Mouse (Mus musculus): ENCODE data around the gene Gnai2. TPM values are rescaled to one million over a fixed set of nuclear protein-coding genes. Genes with fewer than 3 reads are reported as not detected.

The Gnai2 gene
- total RNA-seq, 2 experiments from 2014 or later = 307 to 340 TPM

DNA sequence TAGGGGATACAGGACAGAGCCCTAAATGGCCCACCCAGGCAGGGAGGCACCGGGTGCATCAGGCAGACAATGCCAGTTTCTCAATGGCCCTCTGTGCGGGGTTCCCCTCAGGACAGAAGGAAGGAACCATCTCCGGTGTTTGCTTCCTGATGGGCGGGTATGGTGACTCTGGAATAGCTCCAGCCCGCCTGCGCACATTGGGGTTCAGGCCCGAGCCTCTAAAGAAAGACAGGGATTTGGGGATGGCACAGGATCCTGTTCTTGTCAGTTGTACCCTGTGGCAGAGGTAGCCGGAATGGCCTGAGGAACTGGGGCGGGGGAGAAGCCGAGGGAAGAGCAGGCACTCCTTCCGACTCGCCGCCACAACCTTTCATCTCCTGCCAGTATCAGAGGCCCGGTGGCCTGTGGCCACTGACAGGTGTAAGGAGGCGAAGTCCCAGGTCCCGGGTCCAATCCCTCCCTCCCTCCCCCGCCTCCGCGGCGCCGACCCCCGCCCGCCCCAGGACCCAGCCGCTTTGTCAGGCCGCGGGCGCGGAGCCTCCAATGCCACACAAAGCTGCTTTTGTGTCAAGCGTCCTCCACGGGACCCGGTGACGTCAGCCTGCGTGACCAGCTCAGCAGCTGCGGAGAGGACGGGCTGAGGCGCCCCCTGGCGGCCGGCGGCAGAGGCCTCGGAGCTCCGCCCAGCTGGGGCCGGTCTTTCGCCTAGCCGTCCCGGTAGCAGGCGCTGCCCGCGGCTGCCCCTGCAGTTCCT is 22.8 kb downstream of the Gnai2 start:
- DNase-seq (ENCODE audit: low spot score in 2 of 2) = peak; percentile 99 to 100

DNA sequence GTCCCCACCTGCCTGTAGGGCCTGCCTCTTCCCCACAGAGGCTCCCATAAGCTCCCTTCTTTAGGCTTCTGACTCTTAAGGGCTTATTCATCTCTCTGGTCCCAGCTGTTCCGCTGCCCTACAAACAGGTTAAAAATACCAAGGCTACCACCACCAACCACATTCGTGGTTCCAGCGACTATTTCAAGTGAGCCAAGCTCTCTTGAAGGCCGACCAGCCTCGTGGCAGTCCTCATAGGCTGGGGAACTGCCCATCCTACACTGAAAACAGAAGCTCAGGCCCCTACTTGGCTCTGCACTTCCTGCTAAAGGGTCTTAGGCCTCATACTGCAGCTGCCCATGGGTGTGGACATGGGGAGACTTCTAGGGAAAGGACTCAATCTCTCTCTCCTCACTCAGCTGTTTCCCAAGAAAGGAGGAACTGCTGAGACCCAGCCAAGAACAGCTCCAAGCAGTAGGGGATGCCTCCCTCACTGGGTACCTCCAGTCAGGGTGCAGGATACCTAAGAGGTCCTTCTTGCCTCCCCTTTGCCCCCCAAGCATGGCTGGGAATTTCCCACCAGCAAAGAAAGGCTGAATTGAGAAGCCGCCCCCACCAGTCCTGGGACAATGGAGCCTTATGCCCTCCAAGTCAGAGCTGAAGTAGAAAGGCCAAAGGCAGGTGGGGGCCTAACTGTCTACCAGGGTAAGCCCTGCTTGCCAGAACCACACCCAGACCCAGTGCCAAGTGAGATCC is 23.5 kb downstream of the Gnai2 start:
- DNase-seq (ENCODE audit: low spot score in 2 of 2) = no peak

DNA sequence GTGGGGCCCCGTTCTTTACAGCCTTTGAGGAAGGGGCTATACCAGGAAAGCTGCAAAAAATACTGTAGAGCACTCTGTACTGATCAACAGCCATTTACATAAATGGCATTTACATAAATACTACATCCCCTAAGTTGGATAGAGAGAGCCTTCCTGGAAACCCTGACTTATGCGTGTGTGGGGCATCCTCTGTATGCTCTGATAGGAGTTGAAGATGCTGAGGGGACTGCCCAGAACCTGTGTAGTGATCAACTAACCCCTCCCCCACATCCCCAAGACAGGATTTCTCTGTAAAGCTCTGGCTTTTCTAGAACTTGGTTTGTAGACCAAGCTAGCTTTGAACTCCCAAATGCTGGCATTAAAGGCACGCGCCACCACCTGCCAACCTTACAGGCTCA is 25.7 kb downstream of the Gnai2 start:
- DNase-seq (ENCODE audit: low spot score in 2 of 2) = no peak

DNA sequence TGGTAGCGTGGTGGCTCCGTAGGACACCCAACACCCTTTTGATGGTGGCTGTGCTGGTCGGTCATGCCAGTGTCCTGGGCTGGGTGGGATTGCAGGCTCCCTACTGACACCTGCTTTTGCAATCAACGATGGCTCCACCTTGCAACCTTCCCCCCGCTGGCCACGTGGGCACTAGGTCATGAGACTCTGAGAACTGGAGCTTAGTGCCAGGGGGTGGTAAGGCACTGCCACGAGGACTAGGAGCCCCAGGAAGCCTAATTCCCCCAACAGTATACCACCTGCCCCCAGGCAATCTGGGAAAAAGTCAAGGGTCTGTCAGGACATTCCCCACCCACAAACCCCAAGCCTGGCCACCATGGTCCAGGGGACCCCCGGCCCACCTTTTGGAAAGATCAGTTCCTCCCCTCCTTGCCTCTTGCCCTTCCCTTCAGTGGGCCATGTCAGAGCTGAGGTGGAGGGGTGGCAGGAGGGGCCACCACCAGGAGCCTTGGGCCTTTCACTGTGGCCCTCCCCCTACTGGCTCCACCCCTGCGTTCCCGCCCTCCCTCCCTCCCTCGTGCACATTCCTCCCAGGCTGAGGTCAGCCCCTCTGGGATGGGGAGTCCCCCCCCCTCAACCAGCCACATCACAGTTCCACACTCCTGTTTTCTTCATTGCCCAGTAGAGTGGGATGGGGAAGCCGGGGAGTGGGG is 26.3 kb downstream of the Gnai2 start, which contains the start of gene Sema3b:
Gene Sema3b (minus strand): TSS at position 489 of the 692 bp plus-strand sequence.
- DNase-seq (ENCODE audit: low spot score in 2 of 2) = peak in 1 of 2 experiments; percentile 60

DNA sequence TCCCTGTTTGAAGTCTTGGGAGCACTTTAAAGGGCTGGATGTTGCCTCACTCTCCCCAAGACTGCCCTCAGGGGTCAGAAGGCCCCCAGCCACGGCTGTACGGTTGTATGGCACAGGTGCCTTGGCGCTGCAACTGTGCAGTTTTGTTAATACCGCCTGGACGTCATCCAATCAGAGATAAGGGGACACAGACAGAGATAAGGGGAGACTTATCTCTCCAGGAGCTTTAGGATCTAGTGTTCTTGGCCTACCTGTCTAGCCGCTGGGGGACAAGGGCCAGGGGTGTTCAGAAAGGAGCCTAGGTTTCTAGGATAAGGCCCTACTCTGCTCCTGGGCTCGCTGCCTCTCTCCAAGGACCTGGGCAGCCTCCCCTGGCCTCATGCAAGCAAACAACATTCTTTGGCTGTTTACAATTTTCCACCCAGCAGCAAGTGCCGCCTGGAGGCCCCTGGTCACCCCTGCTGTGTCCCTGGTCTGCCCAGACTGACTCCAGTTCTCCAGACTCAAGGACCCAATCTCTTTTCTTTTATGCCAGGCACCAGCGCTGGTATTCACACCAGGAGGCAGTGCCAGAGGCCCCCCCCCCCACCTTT is 27.4 kb downstream of the Gnai2 start:
- DNase-seq (ENCODE audit: low spot score in 2 of 2) = no peak

DNA sequence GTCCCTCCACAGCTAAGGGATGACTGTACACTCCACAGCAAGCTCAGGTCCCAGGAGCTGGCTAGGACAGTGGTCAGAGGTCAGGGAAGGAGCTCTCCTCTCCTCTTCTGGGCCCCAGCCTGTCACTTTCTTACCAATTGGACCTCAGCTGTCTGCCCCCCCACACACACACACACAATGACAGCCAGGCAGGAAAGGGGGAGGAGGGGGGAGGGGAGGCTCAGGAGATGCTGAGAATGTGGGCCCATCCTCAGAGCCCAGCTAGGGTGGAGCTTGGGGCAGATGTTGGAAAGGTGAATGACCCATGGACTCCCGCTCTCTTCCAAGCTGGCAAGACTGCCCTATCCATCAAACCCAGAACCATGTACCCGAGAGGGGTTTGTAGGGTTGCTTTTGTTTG is 28.1 kb downstream of the Gnai2 start:
- DNase-seq (ENCODE audit: low spot score in 2 of 2) = no peak

DNA sequence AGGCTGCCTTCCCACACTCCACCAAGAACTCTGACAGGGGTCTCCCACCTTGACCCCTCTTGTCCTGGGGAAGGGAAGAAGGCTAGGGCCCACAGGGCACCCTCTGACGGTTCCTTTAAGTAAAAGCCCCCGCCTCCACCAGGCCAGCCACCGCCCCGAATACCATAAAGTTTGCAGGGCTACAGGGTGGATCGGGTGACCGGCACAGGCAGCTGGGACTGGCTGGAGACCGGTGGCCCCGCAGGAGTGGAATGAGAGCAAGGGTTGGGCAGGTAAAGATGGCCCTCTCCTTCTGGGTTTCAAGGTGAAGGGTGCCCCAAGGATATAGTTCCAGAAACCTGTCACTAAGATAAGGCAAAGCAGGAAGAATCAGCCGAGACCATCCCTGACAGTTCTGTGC is 28.6 kb downstream of the Gnai2 start:
- DNase-seq (ENCODE audit: low spot score in 2 of 2) = peak in 1 of 2 experiments; percentile 56

DNA sequence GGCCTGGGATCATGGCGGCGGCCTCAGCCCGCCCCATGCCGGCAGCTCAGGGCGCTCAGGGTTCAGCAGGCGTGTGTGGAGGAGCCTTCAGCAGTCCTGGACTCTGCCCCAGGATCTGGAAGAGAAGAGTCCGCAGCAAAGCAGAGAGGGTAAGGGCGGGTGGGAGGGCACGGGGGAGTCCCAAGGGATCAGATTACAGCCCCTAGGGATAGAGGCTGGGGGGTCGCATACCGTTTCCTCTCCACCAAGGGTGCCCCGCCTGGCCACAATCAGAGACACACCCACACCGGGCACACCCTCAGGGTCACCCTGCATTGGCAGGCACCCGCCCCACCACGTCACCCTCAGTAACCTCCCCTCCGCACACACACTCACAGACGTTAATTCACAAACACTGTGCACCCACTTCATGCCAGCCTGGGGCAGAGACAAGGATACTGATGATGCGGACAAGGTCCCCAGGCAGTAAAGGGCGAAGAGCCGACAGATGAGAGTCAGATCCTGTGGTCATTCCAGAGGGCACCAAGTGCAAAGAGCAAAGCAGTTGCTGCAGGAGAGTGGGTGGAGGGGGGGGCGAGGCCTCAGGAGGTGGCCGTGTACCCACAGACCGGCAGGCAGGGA is 30.0 kb downstream of the Gnai2 start:
- DNase-seq (ENCODE audit: low spot score in 2 of 2) = no peak

DNA sequence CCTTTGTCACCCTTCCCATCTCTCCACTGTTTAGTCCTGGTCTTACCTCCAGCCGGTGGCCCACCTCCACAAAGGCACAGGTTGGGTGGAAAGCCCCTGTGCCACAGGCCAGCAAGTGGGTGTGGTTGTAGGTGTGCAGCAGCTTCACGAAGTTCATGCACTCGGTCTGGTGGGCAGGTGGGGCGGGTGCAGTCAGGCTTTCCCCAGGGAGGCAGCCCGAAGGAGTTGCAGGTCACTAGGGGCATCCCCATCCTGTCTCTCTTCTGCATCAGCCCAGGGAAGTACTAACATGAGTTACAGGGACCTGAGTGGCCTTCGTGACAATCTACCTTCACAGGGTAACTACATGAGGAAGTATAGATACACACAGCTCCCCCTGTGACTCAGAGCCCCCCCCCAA is 31.9 kb downstream of the Gnai2 start:
- DNase-seq (ENCODE audit: low spot score in 2 of 2) = no peak

DNA sequence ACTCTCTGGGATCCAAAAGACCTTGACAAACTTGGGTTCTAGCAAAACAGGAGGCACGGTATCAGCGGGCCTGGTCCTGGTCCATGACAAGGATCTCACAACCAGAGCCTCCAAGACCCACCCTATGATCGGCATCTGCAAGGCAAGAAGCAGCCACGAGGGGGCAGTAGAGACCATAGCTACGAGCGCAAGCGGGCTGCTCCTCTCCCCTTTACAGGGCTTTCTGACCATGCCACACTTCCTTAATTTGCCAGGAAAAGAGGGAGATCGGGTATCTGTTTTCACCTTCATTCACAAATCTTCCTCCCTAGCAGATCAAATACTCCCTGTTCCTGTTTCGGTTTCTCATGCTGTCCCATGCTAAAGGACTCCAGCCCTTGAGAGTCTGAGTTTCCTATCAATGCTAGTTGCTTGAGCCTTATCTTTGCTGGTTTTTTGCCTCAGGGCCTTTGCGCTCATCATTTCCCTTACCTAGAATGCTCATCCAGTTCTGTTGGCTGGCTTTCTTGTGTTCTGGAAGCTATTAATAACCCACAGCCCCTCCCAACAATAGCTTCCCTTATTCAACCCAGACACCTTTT is 33.0 kb downstream of the Gnai2 start:
- DNase-seq (ENCODE audit: low spot score in 2 of 2) = peak; percentile 93 to 94

DNA sequence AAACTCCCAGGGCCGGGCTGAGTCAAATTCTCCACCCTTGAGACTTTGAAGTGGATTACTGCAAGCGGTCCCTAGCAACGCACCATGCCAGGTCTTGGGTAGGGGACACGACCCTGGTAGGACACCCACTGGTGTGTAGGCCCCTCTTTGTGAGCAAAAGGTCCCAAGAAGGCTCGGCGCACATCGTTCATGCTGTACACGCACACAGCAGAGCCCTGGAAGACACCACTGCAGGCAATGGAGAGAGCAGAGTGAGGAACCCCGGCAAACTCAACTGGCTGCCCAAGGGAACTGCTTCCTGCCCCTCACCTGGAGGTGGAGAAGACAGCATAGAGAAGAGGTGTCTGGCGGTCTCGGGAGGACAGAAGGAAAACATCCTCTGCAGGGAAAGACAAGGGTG is 33.9 kb downstream of the Gnai2 start:
- DNase-seq (ENCODE audit: low spot score in 2 of 2) = no peak

DNA sequence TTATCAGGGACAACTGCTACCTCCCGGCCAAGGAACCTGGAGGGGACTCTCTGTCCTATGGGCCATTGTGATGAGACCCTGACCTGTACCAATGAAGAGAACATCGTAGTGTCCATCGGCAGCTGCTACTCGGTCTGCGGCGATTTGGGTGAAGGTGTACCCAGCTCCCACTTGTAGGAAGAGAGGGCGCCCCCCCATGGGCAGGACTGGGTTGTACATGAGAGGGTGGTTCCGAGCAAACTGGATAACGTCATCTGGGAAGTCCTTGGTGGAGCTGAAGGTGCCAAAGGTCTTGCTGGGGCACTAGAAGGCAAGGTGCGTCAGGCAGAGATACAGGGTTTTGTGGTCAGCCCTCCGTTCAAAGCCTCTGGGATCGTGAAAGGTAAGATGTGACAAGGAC is 34.4 kb downstream of the Gnai2 start:
- no peak for DNase-seq (ENCODE audit: low spot score in 2 of 2)

DNA sequence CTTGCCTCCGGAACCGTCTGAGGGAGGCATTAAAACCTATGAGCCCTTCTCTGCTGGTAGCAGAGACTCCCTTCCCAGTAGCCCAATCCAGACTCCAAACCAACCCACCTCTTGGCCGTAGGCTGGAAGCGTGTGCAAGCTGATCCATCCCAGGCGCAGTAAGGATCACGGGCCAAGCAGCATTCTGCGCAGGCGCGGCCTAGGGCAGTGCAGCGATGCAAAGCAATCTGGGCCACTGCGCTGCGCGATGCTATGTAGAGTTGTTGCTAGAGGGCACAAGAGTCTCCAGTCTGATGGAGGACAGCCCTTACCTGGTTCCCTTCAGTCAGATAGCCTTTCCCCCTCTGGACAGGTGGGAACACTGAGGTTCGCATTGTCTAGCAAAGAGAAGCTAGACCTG is 35.3 kb downstream of the Gnai2 start:
- no peak for DNase-seq (ENCODE audit: low spot score in 2 of 2)

DNA sequence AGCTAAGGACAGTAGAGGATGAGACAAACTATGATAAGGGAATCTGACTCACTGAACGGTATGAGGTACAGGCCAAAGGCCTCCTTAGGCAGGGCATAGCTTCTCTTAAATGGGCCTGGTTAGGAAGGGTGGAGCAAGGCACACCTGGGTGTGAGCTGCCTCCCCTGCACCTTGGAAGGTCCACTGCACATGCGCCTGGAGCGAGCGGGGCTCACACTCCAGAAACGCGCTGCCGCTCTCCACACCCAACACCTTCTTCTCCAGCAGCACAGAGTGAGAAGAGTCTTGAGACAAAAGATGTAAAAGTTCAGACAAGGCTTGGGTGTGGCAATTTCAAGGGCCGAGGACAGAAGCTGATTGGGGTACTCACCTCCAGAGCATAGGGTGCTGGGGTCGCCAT is 35.7 kb downstream of the Gnai2 start:
- DNase-seq (ENCODE audit: low spot score in 2 of 2) = no peak

DNA sequence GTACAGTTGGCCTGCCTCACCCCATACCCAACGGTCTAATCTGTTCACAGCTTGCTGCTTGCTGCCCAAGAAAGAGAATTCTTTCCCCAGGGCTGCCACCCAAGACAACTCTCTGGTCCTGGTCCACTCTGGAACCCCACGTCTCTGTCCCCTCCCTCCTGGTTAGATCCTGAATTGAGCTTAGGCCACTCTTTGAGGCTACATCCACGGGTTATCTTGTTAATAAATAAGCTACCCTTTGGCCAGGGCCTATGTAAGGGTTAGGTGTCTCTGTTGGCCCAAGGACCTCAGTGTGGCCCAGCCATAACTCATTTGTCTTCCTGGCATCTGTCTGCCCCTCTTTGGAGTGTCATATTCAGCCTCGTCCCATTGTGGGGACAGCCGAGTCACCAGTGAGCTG is 36.8 kb downstream of the Gnai2 start:
- DNase-seq (ENCODE audit: low spot score in 2 of 2) = no peak

DNA sequence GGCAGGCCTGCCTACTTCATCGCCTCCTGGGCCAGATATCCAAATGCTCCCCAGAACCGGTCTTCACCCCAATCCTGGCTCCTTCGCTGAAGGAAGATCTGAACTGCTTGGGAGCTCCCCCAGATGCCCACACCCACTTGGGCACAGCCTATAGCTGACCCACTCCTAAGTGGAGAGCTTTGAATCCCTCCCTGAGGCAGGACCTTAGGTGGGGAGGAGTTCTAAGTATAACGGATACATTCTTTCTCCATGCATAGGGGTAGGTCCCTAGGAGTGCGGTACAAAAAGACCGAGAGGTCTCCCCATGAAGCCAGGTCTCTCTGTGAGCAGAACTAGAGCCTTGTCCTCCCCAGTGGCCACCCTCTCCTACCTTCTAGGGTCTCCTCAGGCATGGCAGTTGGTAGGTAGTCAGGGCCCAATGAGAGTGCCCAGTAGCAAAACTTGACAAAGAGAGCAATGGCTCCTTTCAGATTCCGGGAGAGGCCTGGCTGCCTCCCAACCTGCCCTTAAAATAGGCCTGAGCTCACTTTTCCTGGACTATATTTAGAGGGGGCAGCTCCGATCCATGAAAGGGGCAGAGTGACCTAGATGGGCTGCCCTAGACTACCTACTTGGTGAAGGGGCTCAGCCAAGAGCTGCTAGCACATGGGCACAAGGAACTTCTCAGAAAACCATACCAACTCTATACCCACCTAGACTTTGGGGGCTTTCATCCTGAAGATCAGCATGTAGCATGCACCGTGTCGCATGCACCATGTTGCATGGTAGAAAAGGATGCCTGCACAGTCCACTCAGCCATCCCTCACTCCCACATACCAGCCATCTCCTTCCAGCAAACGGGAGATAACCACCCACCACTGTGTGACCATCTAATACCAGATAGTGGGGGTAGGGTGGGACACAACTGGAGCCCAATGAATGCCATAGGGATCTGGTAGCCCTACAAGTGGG is 38.3 kb downstream of the Gnai2 start:
- no peak for DNase-seq (ENCODE audit: low spot score in 2 of 2)

DNA sequence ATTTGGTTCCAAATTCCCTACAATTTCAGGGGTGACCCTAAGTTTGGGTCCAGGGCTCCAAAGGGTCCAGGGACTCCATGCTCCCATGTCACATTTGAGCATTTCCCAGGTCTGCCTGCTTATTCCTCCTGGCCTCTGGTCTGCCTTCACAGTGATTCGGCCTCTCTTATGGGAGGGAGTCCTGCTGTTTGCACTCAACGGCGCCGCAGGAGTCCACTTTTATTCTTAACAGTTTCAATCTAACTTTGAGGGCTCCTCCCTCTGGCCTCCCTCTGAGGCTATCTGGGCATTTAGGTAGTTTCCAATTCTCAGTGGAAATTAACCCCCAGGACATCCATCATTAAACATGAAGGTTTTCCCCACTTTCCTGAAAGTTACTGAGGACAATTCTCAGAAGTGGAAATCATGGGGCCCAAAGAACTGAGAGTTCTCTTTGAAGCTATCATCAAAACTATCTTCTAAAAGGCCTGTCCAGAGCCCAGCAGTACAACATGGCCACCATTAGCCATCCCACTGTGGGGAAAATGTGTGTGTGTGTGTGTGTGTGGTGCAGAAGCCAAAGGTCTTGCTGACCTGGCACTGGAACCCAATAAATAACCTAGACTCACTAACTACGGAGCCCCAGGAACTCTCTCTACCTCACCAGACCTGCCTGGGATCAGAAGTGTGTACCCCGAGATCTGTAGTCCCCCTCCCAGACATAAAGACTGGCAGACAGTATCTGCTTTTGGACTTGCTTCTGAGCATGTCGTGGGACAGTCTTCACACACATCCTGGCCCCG is 40.7 kb downstream of the Gnai2 start:
- no peak for DNase-seq (ENCODE audit: low spot score in 2 of 2)

DNA sequence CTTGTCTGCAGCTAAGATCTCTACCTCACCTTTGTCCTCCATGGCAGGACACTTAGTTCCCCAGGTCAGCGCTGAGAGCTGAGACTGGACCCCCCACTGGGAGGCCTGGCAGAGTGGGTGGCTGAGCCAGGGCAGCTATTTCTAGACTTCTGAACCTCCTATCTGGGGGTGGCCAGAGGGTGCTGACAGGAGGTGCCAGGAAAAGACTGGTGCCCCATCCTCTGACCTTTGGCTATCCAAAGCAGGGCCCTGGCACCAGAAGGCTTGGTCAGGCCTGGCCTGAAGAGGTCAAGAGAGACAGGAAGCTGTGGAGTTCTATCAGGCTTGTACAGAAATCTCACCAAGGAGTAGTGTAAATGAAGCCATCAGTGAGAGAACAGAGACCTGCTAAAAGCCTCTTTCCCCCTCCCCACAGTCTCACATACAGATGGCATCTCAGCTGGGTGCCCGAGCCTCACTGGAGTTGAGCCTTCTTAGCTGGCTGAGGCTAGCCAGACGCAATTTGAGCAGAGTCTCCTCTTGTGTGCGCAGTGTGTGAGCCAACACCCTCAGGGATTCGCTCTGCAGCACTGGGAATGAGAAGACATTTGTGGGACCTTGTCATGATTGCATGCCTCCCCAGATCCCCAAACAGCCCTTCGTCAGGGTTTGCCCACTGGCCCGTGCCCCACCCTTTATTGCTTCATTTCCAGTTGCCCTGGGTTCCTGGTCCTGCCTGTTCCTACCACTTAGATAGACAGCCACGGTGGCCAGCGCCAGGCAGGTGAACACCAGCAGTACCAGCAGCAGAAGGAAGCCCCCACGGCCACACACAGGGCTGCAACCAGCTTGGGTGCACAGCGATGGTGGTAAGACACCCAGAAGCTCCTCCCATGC is 41.8 kb downstream of the Gnai2 start:
- no peak for DNase-seq (ENCODE audit: low spot score in 2 of 2)
